Mouse (Mus musculus) liver, embryonic 13.5 days (tissue): ENCODE measurements at regions not wholly inside any gene's neighbourhood (a gene's known extent, or its start where the extent isn't known, plus 50 kb on each side); places are given as distances from the start of the nearest gene placed in this dataset.

ENCODE experiments used
- ATAC-seq: fragments of 200-750 bp; cut with Nextera tagmentation; 2 replicates; pipeline ENCODE4 v1.8.0; 2017; ENCODE audit warnings: low read depth, mild to moderate bottlenecking, moderate number of reproducible peaks, moderate library complexity
- DNase-seq: peaks from one replicate; pipeline ENCODE4 v3.0.0; 2022
- H3K27ac ChIP-seq: fragments of 300-500 bp; sonication (generic); 2 replicates; pipeline ENCODE4 v1.5.1; 2015; ENCODE audit warnings: moderate library complexity, mild to moderate bottlenecking, inconsistent platforms
- H3K27me3 ChIP-seq: fragments of 300-500 bp; sonication (generic); 2 replicates; pipeline ENCODE4 v1.6.1; 2015; ENCODE audit warnings: mild to moderate bottlenecking, inconsistent platforms
- H3K36me3 ChIP-seq: fragments of 300-500 bp; sonication (generic); 2 replicates; pipeline ENCODE4 v1.6.1; 2015; ENCODE audit warnings: mild to moderate bottlenecking, inconsistent platforms
- H3K4me1 ChIP-seq: fragments of 300-500 bp; sonication (generic); replicated peaks from 2 replicates; pipeline ENCODE4 v1.6.1; 2015; ENCODE audit warnings: inconsistent platforms
- H3K4me2 ChIP-seq: fragments of 300-500 bp; sonication (generic); 2 replicates; pipeline ENCODE4 v1.6.1; 2015; ENCODE audit warnings: inconsistent platforms, mild to moderate bottlenecking, moderate library complexity
- H3K4me3 ChIP-seq: fragments of 300-500 bp; sonication (generic); replicated peaks from 2 replicates; pipeline ENCODE4 v1.5.1; 2015; ENCODE audit warnings: mild to moderate bottlenecking, inconsistent platforms
- H3K9ac ChIP-seq: fragments of 300-500 bp; sonication (generic); 2 replicates; pipeline ENCODE4 v1.6.1; 2015; ENCODE audit warnings: mild to moderate bottlenecking, inconsistent platforms
- H3K9me3 ChIP-seq: fragments of 300-500 bp; sonication (generic); replicated peaks from 2 replicates; pipeline ENCODE4 v1.6.1; 2016; ENCODE audit warnings: inconsistent platforms
- WGBS: fragments of 180-500 bp; shearing (Covaris S2); methylation state at CpG from one replicate; pipeline ENCODE4 v1.1.7; 2015; ENCODE audit not compliant: insufficient replicate concordance; 5-methylcytosine and 5-hydroxymethylcytosine counted together

- WGBS, result 39% methylated on average over 3 of the region's 3 CpGs
- DNase-seq (no peak), ATAC-seq (no peak)
- no peaks in the 10 kb centered on the region for H3K9me3 ChIP-seq
- no peak overlapping the region for H3K9ac ChIP-seq
- H3K4me1 ChIP-seq, result no peaks in the 10 kb centered on the region
- H3K27me3 ChIP-seq, result no peaks in the 10 kb centered on the region
- H3K4me2 ChIP-seq, result no peak overlapping the region
- no peak overlapping the region for H3K27ac ChIP-seq
- no peak overlapping the region for H3K4me3 ChIP-seq
- H3K36me3 ChIP-seq, result no peaks in the 10 kb centered on the region
These were observed 336.3 kb upstream of the Tgfbr2 start for GRCm38 (mm10) chr9:116511450-116511849.

- no peak overlapping the region for H3K4me2 ChIP-seq
- H3K27me3 ChIP-seq, result no peaks in the 10 kb centered on the region
- H3K9ac ChIP-seq, result no peak overlapping the region
- H3K36me3 ChIP-seq, result no peaks in the 10 kb centered on the region
- no peak for DNase-seq
- no peaks in the 10 kb centered on the region for H3K9me3 ChIP-seq
- ATAC-seq, result no peak
- 71% methylated on average over 5 of the region's 5 CpGs for WGBS
- no peaks in the 10 kb centered on the region for H3K4me1 ChIP-seq
- H3K4me3 ChIP-seq, result no peak overlapping the region
- no peak overlapping the region for H3K27ac ChIP-seq
These were observed 332.6 kb upstream of the Tgfbr2 start for GRCm38 (mm10) chr9:116507756-116508155.

GRCm38 (mm10) chr9:116502831-116503230, 327.7 kb upstream of the Tgfbr2 start:
- Histone ChIP-seq H3K27me3 (no peaks in the 10 kb centered on the region), H3K4me2 (no peak overlapping the region), H3K36me3 (no peaks in the 10 kb centered on the region), H3K9me3 (no peaks in the 10 kb centered on the region), H3K4me1 (no peaks in the 10 kb centered on the region), H3K27ac (no peak overlapping the region), H3K4me3 (no peak overlapping the region), H3K9ac (no peak overlapping the region)
- 49% methylated on average over 5 of the region's 5 CpGs for WGBS
- ATAC-seq, result no peak
- no peak for DNase-seq

GRCm38 (mm10) chr9:116500951-116501350, 325.8 kb upstream of the Tgfbr2 start:
- Histone ChIP-seq H3K4me1 (no peaks in the 10 kb centered on the region), H3K27ac (no peak overlapping the region), H3K4me2 (no peak overlapping the region), H3K4me3 (no peak overlapping the region), H3K9ac (no peak overlapping the region), H3K27me3 (no peaks in the 10 kb centered on the region), H3K36me3 (no peaks in the 10 kb centered on the region), H3K9me3 (no peaks in the 10 kb centered on the region)
- ATAC-seq, result no peak
- WGBS, result 71% methylated on average over 3 of the region's 3 CpGs
- DNase-seq, result no peak

- Histone ChIP-seq H3K4me3 (no peak overlapping the region), H3K27me3 (no peaks in the 10 kb centered on the region), H3K9me3 (no peaks in the 10 kb centered on the region), H3K36me3 (no peaks in the 10 kb centered on the region), H3K4me1 (no peaks in the 10 kb centered on the region), H3K9ac (no peak overlapping the region), H3K27ac (no peak overlapping the region), H3K4me2 (no peak overlapping the region)
- WGBS, result 56% methylated on average over 2 of the region's 2 CpGs
- DNase-seq (no peak), ATAC-seq (no peak)
These were observed 316.1 kb upstream of the Tgfbr2 start for GRCm38 (mm10) chr9:116491227-116491626.

- ATAC-seq, result no peak
- Histone ChIP-seq H3K4me2 (no peak overlapping the region), H3K9ac (no peak overlapping the region), H3K27me3 (no peaks in the 10 kb centered on the region), H3K9me3 (no peaks in the 10 kb centered on the region), H3K36me3 (no peaks in the 10 kb centered on the region), H3K4me3 (no peak overlapping the region), H3K4me1 (no peaks in the 10 kb centered on the region), H3K27ac (no peak overlapping the region)
- peak; percentile 3 for DNase-seq
- WGBS, result 46% methylated on average over 4 of the region's 4 CpGs
These were observed 314.6 kb upstream of the Tgfbr2 start for GRCm38 (mm10) chr9:116489787-116490186.

- H3K9ac ChIP-seq, result no peak overlapping the region
- 57% methylated on average over 5 of the region's 5 CpGs for WGBS
- no peak for ATAC-seq
- H3K4me3 ChIP-seq, result no peak overlapping the region
- H3K27ac ChIP-seq, result no peak overlapping the region
- DNase-seq, result no peak
- H3K4me1 ChIP-seq, result no peaks in the 10 kb centered on the region
- no peak overlapping the region for H3K4me2 ChIP-seq
- no peaks in the 10 kb centered on the region for H3K27me3 ChIP-seq
- no peaks in the 10 kb centered on the region for H3K9me3 ChIP-seq
- H3K36me3 ChIP-seq, result no peaks in the 10 kb centered on the region
These were observed 314.1 kb upstream of the Tgfbr2 start for GRCm38 (mm10) chr9:116489273-116489672.

- no peak overlapping the region for H3K9ac ChIP-seq
- ATAC-seq, result no peak
- 39% methylated on average over 3 of the region's 3 CpGs for WGBS
These were observed 302.1 kb upstream of the Tgfbr2 start for GRCm38 (mm10) chr9:116477309-116477708.

GRCm38 (mm10) chr9:116475206-116475955, 300.2 kb upstream of the Tgfbr2 start:
- Histone ChIP-seq H3K9me3 (no peaks in the 10 kb centered on the region), H3K27ac (no peak overlapping the region), H3K4me2 (no peak overlapping the region), H3K36me3 (no peaks in the 10 kb centered on the region), H3K9ac (no peak overlapping the region), H3K4me1 (no peaks in the 10 kb centered on the region), H3K4me3 (no peak overlapping the region), H3K27me3 (no peaks in the 10 kb centered on the region)
- DNase-seq, result no peak
- 50% methylated on average over 12 of the region's 12 CpGs for WGBS
- no peak for ATAC-seq

More at GRCm38 (mm10) chr9:116477309-116477708, 302.1 kb upstream of the Tgfbr2 start:
- Histone ChIP-seq H3K9me3 (no peaks in the 10 kb centered on the region), H3K27ac (no peak overlapping the region), H3K4me3 (no peak overlapping the region), H3K36me3 (no peaks in the 10 kb centered on the region), H3K4me1 (no peaks in the 10 kb centered on the region), H3K4me2 (no peak overlapping the region), H3K27me3 (no peaks in the 10 kb centered on the region)
- DNase-seq, result no peak

GRCm38 (mm10) chr9:116472855-116473254, 297.7 kb upstream of the Tgfbr2 start:
- Histone ChIP-seq H3K4me1 (no peaks in the 10 kb centered on the region), H3K27me3 (no peaks in the 10 kb centered on the region), H3K4me2 (no peak overlapping the region), H3K4me3 (no peak overlapping the region), H3K9ac (no peak overlapping the region), H3K36me3 (no peaks in the 10 kb centered on the region), H3K9me3 (no peaks in the 10 kb centered on the region), H3K27ac (no peak overlapping the region)
- ATAC-seq, result no peak
- DNase-seq, result no peak
- 59% methylated on average over 4 of the region's 4 CpGs for WGBS

- Histone ChIP-seq H3K27ac (no peak overlapping the region), H3K27me3 (no peaks in the 10 kb centered on the region), H3K4me2 (no peak overlapping the region), H3K36me3 (no peaks in the 10 kb centered on the region), H3K9ac (no peak overlapping the region), H3K4me3 (no peak overlapping the region), H3K4me1 (no peaks in the 10 kb centered on the region), H3K9me3 (no peaks in the 10 kb centered on the region)
- WGBS, result 57% methylated on average over 10 of the region's 10 CpGs
- ATAC-seq, result no peak
- no peak for DNase-seq
These were observed 293.6 kb upstream of the Tgfbr2 start for GRCm38 (mm10) chr9:116468569-116469250.

GRCm38 (mm10) chr9:116466336-116466735, 291.2 kb upstream of the Tgfbr2 start:
- ATAC-seq (no peak), DNase-seq (no peak)
- 62% methylated on average over 7 of the region's 7 CpGs for WGBS
- Histone ChIP-seq H3K36me3 (no peaks in the 10 kb centered on the region), H3K9me3 (no peaks in the 10 kb centered on the region), H3K4me2 (no peak overlapping the region), H3K27me3 (no peaks in the 10 kb centered on the region), H3K27ac (no peak overlapping the region), H3K4me1 (no peaks in the 10 kb centered on the region), H3K9ac (no peak overlapping the region), H3K4me3 (no peak overlapping the region)
